Mouse (Mus musculus) embryonic facial prominence, embryonic 10.5 days (tissue): ENCODE data around the gene Kalrn. TPM values are rescaled to one million over a fixed set of nuclear protein-coding genes. Genes with fewer than 3 reads are reported as not detected.

Source experiments
- DNase-seq: peaks from one replicate; pipeline ENCODE4 v3.0.0-alpha.2; 2017; ENCODE audit warnings: low spot score
- H3K27ac ChIP-seq: fragments of 300-500 bp; sonication (generic); replicated peaks from 2 replicates; pipeline ENCODE4 v1.5.1; 2016; ENCODE audit warnings: mild to moderate bottlenecking
- H3K27me3 ChIP-seq: fragments of 300-500 bp; sonication (generic); replicated peaks from 2 replicates; pipeline ENCODE4 v1.6.1; 2016; ENCODE audit warnings: low read depth, mild to moderate bottlenecking; ENCODE audit not compliant: poor library complexity, severe bottlenecking
- H3K36me3 ChIP-seq: fragments of 300-500 bp; sonication (generic); replicated peaks from 2 replicates; pipeline ENCODE4 v1.6.1; 2016; ENCODE audit warnings: mild to moderate bottlenecking, moderate library complexity
- H3K4me1 ChIP-seq: fragments of 300-500 bp; sonication (generic); 2 replicates; pipeline ENCODE4 v1.6.1; 2016
- H3K4me3 ChIP-seq: fragments of 300-500 bp; sonication (generic); 2 replicates; pipeline ENCODE4 v1.5.1; 2016; ENCODE audit warnings: mild to moderate bottlenecking, moderate library complexity
- H3K9me3 ChIP-seq: fragments of 300-500 bp; sonication (generic); 2 replicates; pipeline ENCODE4 v1.6.1; 2016; ENCODE audit warnings: mild to moderate bottlenecking
- WGBS: fragments of 180-500 bp; shearing (Covaris S2); methylation state at CpG from one replicate; pipeline ENCODE4 v1.1.7; 2016; 5-methylcytosine and 5-hydroxymethylcytosine counted together
- polyA plus RNA-seq: library from polyadenylated mRNA; unstranded; fragments of >200 nt; fragmentation: Nextera tagmentation; extraction: Ambion mirVana; gene quantifications from 2 replicates; pipeline ENCODE4 v1.2.1, GENCODE M21; 2016

Gene Kalrn
- polyA plus RNA-seq, 1 experiment from 2014 or later, result 14.8 TPM

GRCm38 (mm10) chr16:34154903-34155302 lies 418.4 kb downstream of the Kalrn start:
- Histone ChIP-seq H3K27ac (no peak overlapping the region), H3K36me3 (0 out of 2 replicates have a peak, but pooled peaks cover 10% of the 10 kb centered on the region), H3K4me1 (peaks cover 7% of the 10 kb centered on the region), H3K4me3 (no peak overlapping the region), H3K27me3 (no peaks in the 10 kb centered on the region), H3K9me3 (no peaks in the 10 kb centered on the region)
- 94% methylated on average over 3 of the region's 3 CpGs for WGBS
- DNase-seq, result no peak

- WGBS, result 88% methylated on average over 3 of the region's 3 CpGs
- H3K36me3 ChIP-seq, result 0 out of 2 replicates have a peak, but pooled peaks cover 4% of the 10 kb centered on the region
- H3K4me3 ChIP-seq, result no peak overlapping the region
- H3K4me1 ChIP-seq, result peaks cover 7% of the 10 kb centered on the region
- no peaks in the 10 kb centered on the region for H3K27me3 ChIP-seq
- no peak overlapping the region for H3K27ac ChIP-seq
- no peak for DNase-seq
- H3K9me3 ChIP-seq, result no peaks in the 10 kb centered on the region
Measured at GRCm38 (mm10) chr16:34151528-34152071, 421.7 kb downstream of the Kalrn start.

- Histone ChIP-seq H3K4me3 (no peak overlapping the region), H3K4me1 (no peaks in the 10 kb centered on the region), H3K27me3 (no peaks in the 10 kb centered on the region), H3K27ac (no peak overlapping the region), H3K9me3 (no peaks in the 10 kb centered on the region), H3K36me3 (no peaks in the 10 kb centered on the region)
- DNase-seq, result no peak
- WGBS, result 85% methylated on average over 8 of the region's 8 CpGs
Measured at GRCm38 (mm10) chr16:34141670-34142069, 431.7 kb downstream of the Kalrn start.

DNA sequence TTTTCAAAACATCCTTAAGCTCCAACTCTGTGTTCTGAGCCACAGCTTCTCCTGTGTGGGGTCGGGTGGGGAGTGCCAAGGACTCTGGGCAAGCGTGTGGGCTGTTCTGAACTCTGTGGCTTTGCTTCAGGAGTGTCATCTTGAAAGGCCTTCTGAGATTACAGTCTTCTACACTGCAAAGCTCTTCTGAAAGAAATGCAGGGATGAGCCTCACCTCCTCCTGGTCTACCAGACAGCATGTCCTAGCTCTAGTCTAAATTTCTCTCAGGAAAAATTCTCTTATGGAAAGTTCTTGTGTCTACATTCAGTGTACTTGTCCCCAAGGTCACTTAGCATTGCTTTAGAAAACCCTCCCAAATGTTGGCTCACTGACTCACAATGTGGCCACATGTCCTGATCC lies 438.3 kb downstream of the Kalrn start:
- no peak for DNase-seq
- 82% methylated on average over 2 of the region's 2 CpGs for WGBS
- no peak overlapping the region for H3K4me3 ChIP-seq

DNA sequence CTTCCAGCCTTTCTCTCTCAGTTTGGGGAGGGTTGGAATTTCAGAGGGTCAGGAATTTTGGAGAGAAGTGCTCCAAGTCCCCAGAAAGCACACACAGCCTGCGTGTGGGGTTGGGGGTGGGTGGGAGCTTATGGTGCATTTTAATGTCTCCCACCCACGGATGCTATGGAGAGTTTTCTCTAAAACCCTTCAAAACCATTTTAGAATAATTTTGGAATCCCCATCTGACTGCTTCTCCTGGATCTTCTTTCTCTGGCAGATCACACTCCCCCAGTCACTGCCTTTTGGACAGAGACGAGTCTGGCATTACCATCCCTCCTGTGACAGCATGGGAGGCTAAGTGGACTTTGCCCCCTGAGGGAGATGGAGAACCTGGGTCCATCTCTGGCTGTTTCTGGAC lies 438.7 kb downstream of the Kalrn start:
- peaks cover 8% of the 10 kb centered on the region; the same call in 1 of the 2 replicates for H3K36me3 ChIP-seq
- H3K27me3 ChIP-seq, result no peaks in the 10 kb centered on the region
- WGBS, result 71% methylated on average over 3 of the region's 3 CpGs
- H3K4me3 ChIP-seq, result no peak overlapping the region
- H3K9me3 ChIP-seq, result no peaks in the 10 kb centered on the region
- H3K27ac ChIP-seq, result no peak overlapping the region
- H3K4me1 ChIP-seq, result no peaks in the 10 kb centered on the region
- DNase-seq, result no peak

More for the DNA sequence above, 438.3 kb downstream of the Kalrn start:
- Histone ChIP-seq H3K27me3 (no peaks in the 10 kb centered on the region), H3K27ac (no peak overlapping the region), H3K9me3 (no peaks in the 10 kb centered on the region), H3K4me1 (no peaks in the 10 kb centered on the region), H3K36me3 (peaks cover 8% of the 10 kb centered on the region; the same call in 1 of the 2 replicates)

DNA sequence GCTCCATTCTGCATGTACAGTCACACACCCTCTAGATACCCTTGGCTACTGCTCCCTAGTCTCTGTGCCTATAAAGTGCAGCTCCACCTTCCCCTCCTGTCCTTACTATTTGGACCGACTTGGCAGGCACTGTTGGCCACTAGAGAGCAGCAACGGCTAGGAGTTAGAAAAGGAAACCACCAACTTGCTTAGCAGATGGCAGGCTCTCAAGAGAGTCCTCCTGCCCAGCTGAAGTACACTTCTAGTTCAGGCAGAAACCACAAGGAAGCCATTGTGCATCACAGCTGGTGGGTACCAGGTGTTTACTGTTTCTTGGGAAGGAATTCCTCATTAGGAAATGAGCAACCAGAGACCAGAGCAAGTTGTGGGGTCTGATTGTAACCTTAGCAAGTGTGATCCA lies 447.7 kb downstream of the Kalrn start:
- H3K36me3 ChIP-seq, result no peaks in the 10 kb centered on the region
- H3K9me3 ChIP-seq, result no peaks in the 10 kb centered on the region
- H3K27ac ChIP-seq, result peak overlapping the region; percentile 4; the same call in 1 of the 2 replicates
- peak; percentile 66 for DNase-seq
- 6% methylated on average over 2 of the region's 2 CpGs for WGBS
- H3K4me3 ChIP-seq, result no peak overlapping the region
- H3K27me3 ChIP-seq, result no peaks in the 10 kb centered on the region
- H3K4me1 ChIP-seq, result peaks cover 16% of the 10 kb centered on the region

GRCm38 (mm10) chr16:34122486-34122885 lies 450.8 kb downstream of the Kalrn start:
- no peaks in the 10 kb centered on the region for H3K36me3 ChIP-seq
- H3K9me3 ChIP-seq, result no peaks in the 10 kb centered on the region
- no peak overlapping the region for H3K27ac ChIP-seq
- H3K4me1 ChIP-seq, result peaks cover 16% of the 10 kb centered on the region
- H3K27me3 ChIP-seq, result no peaks in the 10 kb centered on the region
- no peak for DNase-seq
- WGBS, result 89% methylated on average over 9 of the region's 9 CpGs
- H3K4me3 ChIP-seq, result no peak overlapping the region

- H3K4me3 ChIP-seq, result no peak overlapping the region
- no peaks in the 10 kb centered on the region for H3K9me3 ChIP-seq
- WGBS, result 87% methylated on average over 7 of the region's 7 CpGs
- H3K4me1 ChIP-seq, result peaks cover 15% of the 10 kb centered on the region
- no peaks in the 10 kb centered on the region for H3K27me3 ChIP-seq
- H3K27ac ChIP-seq, result no peak overlapping the region
- no peak for DNase-seq
- H3K36me3 ChIP-seq, result peaks cover under 1% of the 10 kb centered on the region; the same call in 1 of the 2 replicates
Measured at GRCm38 (mm10) chr16:34121288-34121687, 452.0 kb downstream of the Kalrn start.

GRCm38 (mm10) chr16:34120801-34121201 lies 452.5 kb downstream of the Kalrn start:
- no peak for DNase-seq
- H3K27me3 ChIP-seq, result no peaks in the 10 kb centered on the region
- no peak overlapping the region for H3K4me3 ChIP-seq
- peaks cover 10% of the 10 kb centered on the region for H3K4me1 ChIP-seq
- H3K9me3 ChIP-seq, result no peaks in the 10 kb centered on the region
- H3K27ac ChIP-seq, result no peak overlapping the region
- 84% methylated on average over 9 of the region's 9 CpGs for WGBS
- peaks cover 4% of the 10 kb centered on the region; the same call in 1 of the 2 replicates for H3K36me3 ChIP-seq

DNA sequence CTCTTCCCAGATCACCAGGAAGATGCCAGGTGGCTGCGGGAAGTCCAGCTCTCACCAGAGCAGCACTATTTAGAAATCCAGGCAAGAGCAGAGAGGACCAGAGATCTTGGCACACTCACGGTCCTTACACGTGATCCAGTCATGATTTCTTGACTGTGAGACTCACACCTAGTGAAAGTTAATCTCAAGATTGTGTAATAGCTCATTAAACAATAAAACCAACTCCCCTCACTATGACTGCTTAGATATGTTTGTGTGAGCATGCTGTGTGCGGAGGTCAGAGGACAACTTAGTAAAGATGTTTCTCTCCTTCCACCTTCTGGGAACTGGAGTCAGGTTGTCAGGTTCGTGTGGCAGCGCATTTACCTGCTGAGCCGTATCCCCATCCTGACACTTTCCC lies 453.5 kb downstream of the Kalrn start:
- WGBS, result 89% methylated on average over 7 of the region's 7 CpGs
- no peak overlapping the region for H3K27ac ChIP-seq
- DNase-seq, result no peak
- H3K27me3 ChIP-seq, result no peaks in the 10 kb centered on the region
- H3K9me3 ChIP-seq, result no peaks in the 10 kb centered on the region
- peaks cover 4% of the 10 kb centered on the region; the same call in 1 of the 2 replicates for H3K36me3 ChIP-seq
- no peak overlapping the region for H3K4me3 ChIP-seq
- H3K4me1 ChIP-seq, result peaks cover under 1% of the 10 kb centered on the region; the same call in 1 of the 2 replicates

- Histone ChIP-seq H3K36me3 (peaks cover 4% of the 10 kb centered on the region; the same call in 1 of the 2 replicates), H3K9me3 (no peaks in the 10 kb centered on the region), H3K4me3 (no peak overlapping the region), H3K27me3 (no peaks in the 10 kb centered on the region), H3K27ac (no peak overlapping the region), H3K4me1 (no peaks in the 10 kb centered on the region)
- DNase-seq, result peak; percentile 28
- WGBS, result 29% methylated on average over 2 of the region's 2 CpGs
Measured at GRCm38 (mm10) chr16:34119370-34119769, 454.0 kb downstream of the Kalrn start.

DNA sequence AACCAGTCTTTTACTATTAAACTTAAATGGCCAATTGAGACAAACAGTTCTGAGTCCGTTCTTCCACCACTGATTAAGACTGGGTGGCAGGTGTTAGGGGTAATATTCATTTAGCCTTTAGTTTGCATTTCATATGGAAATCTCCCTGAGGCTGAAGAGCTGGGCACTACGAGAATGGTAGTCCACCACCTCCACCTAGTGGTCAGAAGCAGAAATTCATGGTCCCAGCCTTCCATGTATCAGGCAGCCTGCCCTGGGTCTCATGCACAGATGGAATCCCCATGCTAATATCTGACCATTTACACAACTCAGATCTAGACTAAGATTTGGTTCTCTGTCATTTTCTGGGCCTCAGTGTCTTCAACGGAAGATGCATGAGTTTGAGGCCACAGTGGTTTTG lies 458.7 kb downstream of the Kalrn start:
- WGBS, result 6% methylated on average over 3 of the region's 3 CpGs

DNA sequence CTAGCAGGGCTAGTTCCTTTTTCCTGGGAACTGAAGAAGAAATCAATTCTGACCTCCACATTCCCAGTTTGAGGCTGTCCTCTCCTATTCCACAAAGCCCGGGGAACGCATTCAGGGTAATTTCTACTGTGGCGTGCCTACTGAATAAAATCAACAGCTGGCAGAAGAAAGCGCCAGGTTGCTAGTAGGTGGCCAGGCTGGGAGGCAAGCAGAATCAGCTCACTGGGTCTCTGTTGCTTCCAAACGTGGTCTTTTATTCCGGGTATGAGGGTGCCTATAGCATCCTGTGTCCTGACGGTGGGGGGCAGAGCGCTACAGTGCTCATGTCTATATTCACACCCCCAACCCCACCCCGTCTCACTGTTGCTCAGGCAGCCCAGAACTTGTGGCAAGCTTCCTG lies 460.2 kb downstream of the Kalrn start:
- H3K9me3 ChIP-seq, result no peaks in the 10 kb centered on the region
- peaks cover 7% of the 10 kb centered on the region for H3K36me3 ChIP-seq
- 90% methylated on average over 9 of the region's 9 CpGs for WGBS
- H3K27me3 ChIP-seq, result no peaks in the 10 kb centered on the region
- no peak overlapping the region for H3K4me3 ChIP-seq
- no peak overlapping the region for H3K27ac ChIP-seq
- H3K4me1 ChIP-seq, result no peaks in the 10 kb centered on the region
- DNase-seq, result no peak

More for the DNA sequence above, 458.7 kb downstream of the Kalrn start:
- peaks cover 7% of the 10 kb centered on the region for H3K36me3 ChIP-seq
- H3K27ac ChIP-seq, result no peak overlapping the region
- no peaks in the 10 kb centered on the region for H3K4me1 ChIP-seq
- peak; percentile 65 for DNase-seq
- no peak overlapping the region for H3K4me3 ChIP-seq
- no peaks in the 10 kb centered on the region for H3K9me3 ChIP-seq
- no peaks in the 10 kb centered on the region for H3K27me3 ChIP-seq
